Comparison of ENCODE assay signal across 11 mouse cellular contexts in genomic region chr7:111155995-111156394, GRCm38 (mm10).
DNase-seq lines count a peak whose midpoint lies in the region; ATAC-seq and TF ChIP-seq lines count a peak whose summit lies in the region.
"Had no signal": no experiment of that assay in that cellular context is flagged by ENCODE, and none has a peak within 500 bp of the region (broad histone marks: within the 10 kb centered on the region; RNA-seq: fewer than 3 reads in every experiment).

No protein-coding gene starts in this region.

- no peaks in the 10 kb centered on the region for H3K9me3 ChIP-seq in kidney, embryonic 16.5 days (ENCODE audit: low read length)
- no peaks in the 10 kb centered on the region for H3K9me3 ChIP-seq in heart, embryonic 10.5 days
- H3K9me3 ChIP-seq in limb, embryonic 15.5 days = no peaks in the 10 kb centered on the region
- H3K9me3 ChIP-seq: hindbrain, embryonic 15.5 days; midbrain, embryonic 15.5 days had no signal

- no peak for TF ChIP-seq POLR2A in bone marrow, adult 2 months (IDR thresholded peaks at IDR 0.05; ENCODE audit: borderline replicate concordance, control insufficient read depth, low read depth, low read length)

- no peak overlapping the region for H3K9ac ChIP-seq in kidney, embryonic 16.5 days (replicated peaks; ENCODE audit: low read length)
- no peak overlapping the region for H3K9ac ChIP-seq in limb, embryonic 15.5 days
- H3K9ac ChIP-seq: hindbrain, embryonic 15.5 days; midbrain, embryonic 15.5 days had no signal

- DNase-seq in kidney, adult 9 months = no peak
- peak; percentile 45 for DNase-seq in heart, embryonic 10.5 days (ENCODE audit: low spot score)
- DNase-seq in cerebellum, postnatal 36 days = no peak
- no peak for DNase-seq in right cerebral cortex, postnatal 14 days
- DNase-seq in retina, embryonic 14.5 days (ENCODE audit: low spot score) = no peak
- DNase-seq: left cerebral cortex, postnatal 4 days had no signal

- H3K4me1 ChIP-seq in kidney, embryonic 16.5 days (ENCODE audit: insufficient read depth, low read length) = peaks cover 23% of the 10 kb centered on the region
- H3K4me1 ChIP-seq in bone marrow, adult 2 months (ENCODE audit: control insufficient read depth, insufficient read depth, low read length) = peaks cover 2% of the 10 kb centered on the region
- H3K4me1 ChIP-seq in heart, embryonic 10.5 days = peaks cover 25% of the 10 kb centered on the region
- H3K4me1 ChIP-seq in limb, embryonic 15.5 days = peaks cover 27% of the 10 kb centered on the region

- no peak overlapping the region for H3K4me2 ChIP-seq in kidney, embryonic 16.5 days (replicated peaks; ENCODE audit: low read depth, low read length)
- no peak overlapping the region for H3K4me2 ChIP-seq in limb, embryonic 15.5 days
- H3K4me2 ChIP-seq: hindbrain, embryonic 15.5 days; midbrain, embryonic 15.5 days had no signal

- WGBS in kidney, embryonic 16.5 days = 64% methylated on average over 6 of the region's 6 CpGs
- 26% methylated on average over 6 of the region's 6 CpGs for WGBS in bone marrow, adult 2 months
- WGBS in heart, embryonic 10.5 days = 36% methylated on average over 6 of the region's 6 CpGs
- 41% methylated on average over 6 of the region's 6 CpGs for WGBS in limb, embryonic 15.5 days

- H3K27ac ChIP-seq in kidney, embryonic 16.5 days (ENCODE audit: low read length) = peak overlapping the region; percentile 51; the same call in 1 of the 2 replicates
- H3K27ac ChIP-seq in bone marrow, adult 2 months (ENCODE audit: control insufficient read depth, insufficient read depth, low read depth, low read length, poor library complexity) = peak overlapping the region; percentile 46
- peak overlapping the region; percentile 87 for H3K27ac ChIP-seq in heart, embryonic 10.5 days
- peak overlapping the region; percentile 93 for H3K27ac ChIP-seq in limb, embryonic 15.5 days
- H3K27ac ChIP-seq: hindbrain, embryonic 15.5 days; midbrain, embryonic 15.5 days had no signal

- no peak for ATAC-seq in kidney, embryonic 16.5 days (ENCODE audit: low FRiP score, low TSS enrichment)
- no peak for ATAC-seq in limb, embryonic 15.5 days (ENCODE audit: insufficient number of reproducible peaks, low FRiP score, low TSS enrichment, low read depth)
- ATAC-seq: midbrain, embryonic 15.5 days had no signal

- TF ChIP-seq CTCF in bone marrow, adult 2 months (IDR thresholded peaks at IDR 0.05; ENCODE audit: control insufficient read depth, insufficient read depth, low read length) = no peak

- no peak overlapping the region for H3K4me3 ChIP-seq in kidney, embryonic 16.5 days (ENCODE audit: low read length)
- no peak overlapping the region for H3K4me3 ChIP-seq in bone marrow, adult 2 months (replicated peaks; ENCODE audit: control insufficient read depth, low read depth, low read length)
- no peak overlapping the region for H3K4me3 ChIP-seq in heart, embryonic 10.5 days
- H3K4me3 ChIP-seq in limb, embryonic 15.5 days = no peak overlapping the region
- H3K4me3 ChIP-seq: hindbrain, embryonic 15.5 days; midbrain, embryonic 15.5 days had no signal

- H3K36me3 ChIP-seq in kidney, embryonic 16.5 days (ENCODE audit: insufficient read depth, low read length) = no peaks in the 10 kb centered on the region
- no peaks in the 10 kb centered on the region for H3K36me3 ChIP-seq in heart, embryonic 10.5 days
- H3K36me3 ChIP-seq in limb, embryonic 15.5 days = no peaks in the 10 kb centered on the region
- H3K36me3 ChIP-seq: hindbrain, embryonic 15.5 days; midbrain, embryonic 15.5 days had no signal

- no peaks in the 10 kb centered on the region for H3K27me3 ChIP-seq in kidney, embryonic 16.5 days (ENCODE audit: insufficient read depth, low read length)
- no peaks in the 10 kb centered on the region for H3K27me3 ChIP-seq in heart, embryonic 10.5 days (ENCODE audit: insufficient read depth, poor library complexity, severe bottlenecking)
- no peaks in the 10 kb centered on the region for H3K27me3 ChIP-seq in limb, embryonic 15.5 days
- H3K27me3 ChIP-seq: hindbrain, embryonic 15.5 days; midbrain, embryonic 15.5 days had no signal
